17 mouse cellular contexts compared by ENCODE assay signal in the genomic region with DNA sequence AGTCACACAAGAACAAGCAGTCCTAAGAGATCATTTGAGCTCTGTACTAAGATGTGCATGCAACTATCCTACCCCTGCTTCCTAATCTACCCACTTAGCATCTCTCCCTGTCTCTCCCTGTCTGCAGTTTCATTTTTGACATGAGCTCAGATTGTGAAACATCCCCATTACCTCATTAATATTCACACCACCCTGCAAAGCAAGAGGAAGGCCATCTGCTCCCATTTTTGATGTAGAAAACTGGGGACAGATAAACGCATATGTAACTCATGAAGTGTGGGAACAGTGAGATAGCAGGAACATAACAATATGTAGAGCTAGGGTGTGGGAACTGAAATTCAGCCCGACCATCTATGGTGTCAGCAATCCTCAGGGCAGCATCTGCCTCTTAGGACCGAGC. TPM values are rescaled to one million over a fixed set of nuclear protein-coding genes. Genes with fewer than 3 reads are reported as not detected.
DNase-seq lines count a peak whose midpoint lies in the region; ATAC-seq lines count a peak whose summit lies in the region.
"Had no signal": no experiment of that assay in that cellular context is flagged by ENCODE, and none has a peak within 500 bp of the region (broad histone marks: within the 10 kb centered on the region; RNA-seq: fewer than 3 reads in every experiment).

No protein-coding gene starts in this region.

- H3K27me3 ChIP-seq in hindbrain, embryonic 16.5 days (replicated peaks; ENCODE audit: control insufficient read depth, insufficient read depth, low read length) = no peaks in the 10 kb centered on the region
- no peaks in the 10 kb centered on the region for H3K27me3 ChIP-seq in hindbrain, embryonic 13.5 days
- H3K27me3 ChIP-seq in forebrain, embryonic 15.5 days = no peaks in the 10 kb centered on the region
- no peaks in the 10 kb centered on the region for H3K27me3 ChIP-seq in midbrain, embryonic 15.5 days (replicated peaks)
- H3K27me3 ChIP-seq: lung, embryonic 15.5 days; stomach, embryonic 15.5 days had no signal

- intact Hi-C loops in heart, postnatal 36 days (cut with DNase I) = no loop called here

- no peaks in the 10 kb centered on the region for H3K9me3 ChIP-seq in hindbrain, embryonic 16.5 days (ENCODE audit: control insufficient read depth, low read length)
- no peaks in the 10 kb centered on the region for H3K9me3 ChIP-seq in hindbrain, embryonic 13.5 days
- no peaks in the 10 kb centered on the region for H3K9me3 ChIP-seq in forebrain, embryonic 15.5 days
- no peaks in the 10 kb centered on the region for H3K9me3 ChIP-seq in midbrain, embryonic 15.5 days
- H3K9me3 ChIP-seq: lung, embryonic 15.5 days; stomach, embryonic 15.5 days had no signal

- peaks cover 4% of the 10 kb centered on the region for H3K4me1 ChIP-seq in hindbrain, embryonic 16.5 days (ENCODE audit: control insufficient read depth, insufficient read depth, low read depth, low read length)
- peaks cover 18% of the 10 kb centered on the region for H3K4me1 ChIP-seq in hindbrain, embryonic 13.5 days (replicated peaks)
- H3K4me1 ChIP-seq in forebrain, embryonic 15.5 days = peaks cover 10% of the 10 kb centered on the region
- H3K4me1 ChIP-seq in midbrain, embryonic 15.5 days = peaks cover 12% of the 10 kb centered on the region
- H3K4me1 ChIP-seq: lung, embryonic 15.5 days; stomach, embryonic 15.5 days had no signal

- no peak overlapping the region for H3K4me3 ChIP-seq in hindbrain, embryonic 16.5 days (ENCODE audit: low read length)
- no peak overlapping the region for H3K4me3 ChIP-seq in hindbrain, embryonic 13.5 days
- H3K4me3 ChIP-seq in forebrain, embryonic 15.5 days = no peak overlapping the region
- H3K4me3 ChIP-seq in midbrain, embryonic 15.5 days = no peak overlapping the region
- H3K4me3 ChIP-seq: lung, embryonic 15.5 days; stomach, embryonic 15.5 days had no signal

- H3K36me3 ChIP-seq in hindbrain, embryonic 16.5 days (ENCODE audit: control insufficient read depth, insufficient read depth, low read length) = no peaks in the 10 kb centered on the region
- H3K36me3 ChIP-seq in hindbrain, embryonic 13.5 days = no peaks in the 10 kb centered on the region
- H3K36me3 ChIP-seq in forebrain, embryonic 15.5 days = no peaks in the 10 kb centered on the region
- no peaks in the 10 kb centered on the region for H3K36me3 ChIP-seq in midbrain, embryonic 15.5 days (replicated peaks)
- H3K36me3 ChIP-seq: lung, embryonic 15.5 days; stomach, embryonic 15.5 days had no signal

- WGBS in hindbrain, embryonic 16.5 days = 54% methylated on average over 3 of the region's 3 CpGs
- WGBS in hindbrain, embryonic 13.5 days = 64% methylated on average over 3 of the region's 3 CpGs
- whole genome bisulfite sequencing in forebrain, embryonic 15.5 days = 55% methylated on average over 3 of the region's 3 CpGs
- 59% methylated on average over 3 of the region's 3 CpGs for WGBS in midbrain, embryonic 15.5 days

- H3K27ac ChIP-seq in hindbrain, embryonic 16.5 days (ENCODE audit: low read depth, low read length) = no peak overlapping the region
- no peak overlapping the region; the same call in 1 of the 2 replicates for H3K27ac ChIP-seq in hindbrain, embryonic 13.5 days
- peak overlapping the region; percentile 59 for H3K27ac ChIP-seq in forebrain, embryonic 15.5 days (replicated peaks)
- peak overlapping the region; percentile 74 for H3K27ac ChIP-seq in midbrain, embryonic 15.5 days
- H3K27ac ChIP-seq: lung, embryonic 15.5 days; stomach, embryonic 15.5 days had no signal

- H3K9ac ChIP-seq in hindbrain, embryonic 16.5 days (ENCODE audit: low read depth, low read length) = no peak overlapping the region
- no peak overlapping the region for H3K9ac ChIP-seq in hindbrain, embryonic 13.5 days
- H3K9ac ChIP-seq in forebrain, embryonic 15.5 days (replicated peaks) = no peak overlapping the region
- H3K9ac ChIP-seq in midbrain, embryonic 15.5 days = no peak overlapping the region
- H3K9ac ChIP-seq: lung, embryonic 15.5 days; stomach, embryonic 15.5 days had no signal

- DNase-seq in heart, adult 11 months = peak; percentile 35
- no peak for DNase-seq in heart, postnatal 36 days
- no peak for DNase-seq in right cerebral cortex, adult 2 months (ENCODE audit: low spot score in 2 of 2)
- no peak for DNase-seq in ovary, postnatal 36 days (ENCODE audit: low spot score)
- DNase-seq: cerebellum, adult 2 months; kidney, adult 11 months; kidney, postnatal 36 days; thymus, postnatal 25 days had no signal

- H3K4me2 ChIP-seq in hindbrain, embryonic 16.5 days (ENCODE audit: low read length) = no peak overlapping the region
- H3K4me2 ChIP-seq in hindbrain, embryonic 13.5 days = no peak overlapping the region
- H3K4me2 ChIP-seq in forebrain, embryonic 15.5 days (replicated peaks) = no peak overlapping the region
- no peak overlapping the region for H3K4me2 ChIP-seq in midbrain, embryonic 15.5 days
- H3K4me2 ChIP-seq: lung, embryonic 15.5 days; stomach, embryonic 15.5 days had no signal

- ATAC-seq in hindbrain, embryonic 16.5 days = peak; percentile 67
- ATAC-seq in hindbrain, embryonic 13.5 days (ENCODE audit: low FRiP score) = no peak
- ATAC-seq in forebrain, embryonic 15.5 days (replicated peaks) = peak; percentile 71
- ATAC-seq in midbrain, embryonic 15.5 days (replicated peaks) = peak; percentile 51

RNA-seq across cellular contexts. Expression of a gene that starts 19.7 kb away (rescaled TPM):
- 1 to 10 TPM; 1.3 to 2.8 TPM for total RNA-seq in heart, postnatal 36 days (2021)
- 5.1 and 5.6 TPM in 2 replicates for polyA plus RNA-seq in hindbrain, embryonic 16.5 days (2015; fragmentation: Nextera tagmentation; extraction: Ambion mirVana)
- polyA plus RNA-seq in hindbrain, embryonic 13.5 days (2015; fragmentation: Nextera tagmentation; extraction: Ambion mirVana) = 2.7 and 3.0 TPM in 2 replicates
- 1.5 and 2.2 TPM in 2 replicates for polyA plus RNA-seq in forebrain, embryonic 15.5 days (2015; fragmentation: Nextera tagmentation; extraction: Ambion mirVana)
- polyA plus RNA-seq in midbrain, embryonic 15.5 days (2015; fragmentation: Nextera tagmentation; extraction: Ambion mirVana) = 3.2 and 3.9 TPM in 2 replicates
- total RNA-seq: liver, adult 2 months; megakaryocyte, adult 5-6 weeks had no signal
- polyA plus RNA-seq: liver, adult 2 months; small intestine, adult 2 months had no signal

Comparison
In these comparisons a context has a peak if more than half of its experiments do, and no peak if none do; other contexts are left out.
1. H3K27ac ChIP-seq: peak in forebrain, embryonic 15.5 days (single experiment) and midbrain, embryonic 15.5 days (single experiment); none in hindbrain, embryonic 16.5 days (single experiment) and hindbrain, embryonic 13.5 days (single experiment).